Mouse (Mus musculus): ENCODE data around the gene 2610507B11Rik.
"Not testable (repeated sequence)": the region's sequence is repeated elsewhere in the genome, so short reads cannot be mapped to it uniquely, and the experiment has no call there.

2610507B11Rik gene

GRCm38 (mm10) chr11:78261380-78262352 is at the start of gene 2610507B11Rik:
Gene 2610507B11Rik (plus strand): TSS chr11:78261752.
- peak; percentile 90 for DNase-seq (ENCODE audit: low spot score)

- DNase-seq (ENCODE audit: low spot score) = no peak
Observed at GRCm38 (mm10) chr11:78213086-78213817, 48.3 kb upstream of the 2610507B11Rik start.

GRCm38 (mm10) chr11:78215709-78216317 is 45.7 kb upstream of the 2610507B11Rik start:
- no peak for DNase-seq (ENCODE audit: low spot score)

DNA sequence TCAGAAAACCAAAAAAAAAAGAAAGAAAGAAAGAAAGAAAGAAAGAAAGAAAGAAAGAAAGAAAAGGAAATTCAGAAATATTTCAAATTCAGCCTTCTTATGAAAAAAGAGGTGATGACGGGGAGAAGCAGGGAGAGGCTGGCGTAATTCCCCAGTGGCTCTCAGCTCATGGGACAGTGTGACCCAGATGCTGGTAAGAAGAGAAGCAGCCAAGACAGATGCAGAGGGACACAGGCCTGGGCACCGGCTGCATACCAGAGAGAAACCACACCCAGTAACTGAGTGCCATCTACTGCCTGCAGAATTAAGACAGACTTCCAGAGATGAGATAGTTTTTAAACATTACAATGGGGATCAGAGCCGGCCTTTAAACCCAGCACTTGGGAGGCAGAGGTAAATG is 38.0 kb upstream of the 2610507B11Rik start:
- DNase-seq (ENCODE audit: low spot score) = no peak

DNA sequence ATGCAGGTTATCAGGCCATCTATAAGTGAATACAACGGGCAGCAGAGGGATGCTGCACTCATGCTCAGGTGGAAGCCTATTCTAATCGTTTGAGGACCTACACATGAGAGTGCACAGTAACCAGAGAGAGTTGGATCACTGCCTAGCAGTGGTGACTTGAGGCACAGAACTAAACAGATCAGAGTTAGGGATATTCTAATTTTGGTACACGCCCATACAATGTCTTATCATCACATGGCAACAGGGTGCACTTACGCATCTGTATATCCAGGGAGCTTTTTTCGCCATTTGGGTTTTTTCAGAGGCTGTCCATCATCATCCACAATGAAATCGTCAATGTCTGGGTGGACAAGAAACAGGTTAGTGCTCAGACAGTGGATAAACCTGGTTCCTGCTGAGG is 30.0 kb upstream of the 2610507B11Rik start:
- no peak for DNase-seq (ENCODE audit: low spot score)

GRCm38 (mm10) chr11:78240193-78240857 is 21.2 kb upstream of the 2610507B11Rik start:
- no peak for DNase-seq (ENCODE audit: low spot score)

- DNase-seq (ENCODE audit: low spot score) = no peak
Observed at GRCm38 (mm10) chr11:78245261-78245626, 16.3 kb upstream of the 2610507B11Rik start.

GRCm38 (mm10) chr11:78245627-78246317 is 15.8 kb upstream of the 2610507B11Rik start, which contains the start of the genes Sdf2 and Supt6:
Gene Sdf2 (plus strand): TSS chr11:78245746.
Gene Supt6 (minus strand): TSS chr11:78245987.
- peak; percentile 83 for DNase-seq (ENCODE audit: low spot score)

DNA sequence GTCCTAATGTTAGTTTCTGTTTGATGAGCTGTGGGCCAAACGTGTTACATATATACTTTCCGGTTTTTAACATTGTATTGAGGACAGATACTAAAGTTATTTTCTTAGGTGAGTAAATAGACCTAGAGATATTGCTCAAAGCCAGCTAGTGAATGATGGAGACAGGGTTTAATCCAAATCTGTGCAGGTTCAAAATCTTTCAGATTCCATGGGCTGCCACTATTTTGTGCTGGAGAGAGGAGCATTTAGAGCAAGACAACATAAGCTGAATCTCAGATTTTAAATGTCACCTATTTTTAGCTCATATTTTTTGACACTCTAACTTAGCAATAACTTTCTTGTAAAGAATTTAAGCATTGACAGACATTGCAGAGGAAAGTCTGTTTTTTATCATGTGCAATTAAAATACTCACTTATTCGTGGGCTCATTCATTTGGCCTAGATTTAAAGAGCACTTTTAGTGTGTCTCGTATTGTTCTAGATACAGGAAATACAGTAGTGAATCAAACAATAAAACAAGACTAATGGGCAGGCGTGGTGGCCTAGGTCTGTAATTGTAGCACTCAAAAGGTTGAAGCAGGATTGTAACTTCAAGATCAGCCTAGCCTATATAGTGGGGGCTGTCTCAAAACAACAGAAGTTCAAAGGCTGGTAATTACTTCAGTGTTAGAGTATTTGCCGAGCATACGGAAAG is 15.1 kb upstream of the 2610507B11Rik start:
- DNase-seq (ENCODE audit: low spot score) = no peak

DNA sequence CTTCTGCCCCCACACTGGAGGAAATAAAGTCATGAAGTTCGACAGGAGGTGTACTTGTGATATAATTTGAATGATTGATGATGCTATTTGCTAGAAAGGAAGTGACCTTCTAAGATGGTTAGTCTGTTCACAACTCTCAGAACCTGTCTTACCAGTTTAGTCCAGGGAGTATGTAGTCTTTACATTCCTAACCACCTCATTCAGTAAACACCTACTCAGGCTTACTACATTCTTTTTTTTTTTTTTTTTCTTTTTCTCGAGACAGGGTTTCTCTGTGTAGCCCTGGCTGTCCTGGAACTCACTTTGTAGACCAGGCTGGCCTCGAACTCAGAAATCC is 14.6 kb upstream of the 2610507B11Rik start:
- no peak for DNase-seq (ENCODE audit: low spot score)

DNA sequence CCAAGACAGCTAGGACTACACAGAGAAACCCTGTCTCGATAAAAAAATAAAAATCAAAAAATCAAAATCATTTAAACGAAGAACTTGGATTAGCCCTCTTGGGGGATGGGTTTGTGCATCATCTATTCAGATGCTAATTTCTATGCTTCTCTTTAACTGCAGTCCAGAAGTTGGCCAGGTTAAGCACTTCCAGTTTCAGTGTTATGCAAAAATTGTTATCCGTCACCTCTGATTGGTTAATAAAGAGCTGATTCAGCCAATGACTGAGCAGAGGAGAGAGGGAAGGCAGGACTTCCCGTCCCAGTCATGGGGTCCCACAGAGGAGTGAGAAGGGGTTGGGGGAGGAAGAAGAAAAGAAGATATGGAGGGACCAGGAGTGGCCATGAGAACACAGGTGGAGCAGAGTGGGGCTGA is 13.8 kb upstream of the 2610507B11Rik start:
- DNase-seq (ENCODE audit: low spot score) = no peak

DNA sequence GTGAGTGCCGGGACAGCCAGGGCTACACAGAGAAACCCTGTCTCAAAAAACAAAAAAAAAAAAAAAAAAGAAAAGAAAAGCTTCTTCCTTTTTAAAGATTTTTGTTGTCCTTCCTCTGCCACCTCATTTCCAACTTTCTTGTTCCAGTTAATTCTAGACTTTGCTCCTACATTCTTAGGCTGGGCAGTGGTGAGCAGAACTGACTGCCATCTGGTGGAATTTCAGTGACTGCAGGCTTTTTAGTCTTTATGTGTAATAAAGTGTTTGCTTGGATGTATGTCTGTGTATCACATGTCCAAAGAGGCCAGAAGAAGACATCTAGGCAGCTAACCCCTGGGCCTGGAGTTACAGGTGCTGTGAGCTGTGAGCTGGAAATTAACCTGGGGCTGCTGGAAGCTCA is 4.9 kb upstream of the 2610507B11Rik start:
- DNase-seq (ENCODE audit: low spot score) = no peak

DNA sequence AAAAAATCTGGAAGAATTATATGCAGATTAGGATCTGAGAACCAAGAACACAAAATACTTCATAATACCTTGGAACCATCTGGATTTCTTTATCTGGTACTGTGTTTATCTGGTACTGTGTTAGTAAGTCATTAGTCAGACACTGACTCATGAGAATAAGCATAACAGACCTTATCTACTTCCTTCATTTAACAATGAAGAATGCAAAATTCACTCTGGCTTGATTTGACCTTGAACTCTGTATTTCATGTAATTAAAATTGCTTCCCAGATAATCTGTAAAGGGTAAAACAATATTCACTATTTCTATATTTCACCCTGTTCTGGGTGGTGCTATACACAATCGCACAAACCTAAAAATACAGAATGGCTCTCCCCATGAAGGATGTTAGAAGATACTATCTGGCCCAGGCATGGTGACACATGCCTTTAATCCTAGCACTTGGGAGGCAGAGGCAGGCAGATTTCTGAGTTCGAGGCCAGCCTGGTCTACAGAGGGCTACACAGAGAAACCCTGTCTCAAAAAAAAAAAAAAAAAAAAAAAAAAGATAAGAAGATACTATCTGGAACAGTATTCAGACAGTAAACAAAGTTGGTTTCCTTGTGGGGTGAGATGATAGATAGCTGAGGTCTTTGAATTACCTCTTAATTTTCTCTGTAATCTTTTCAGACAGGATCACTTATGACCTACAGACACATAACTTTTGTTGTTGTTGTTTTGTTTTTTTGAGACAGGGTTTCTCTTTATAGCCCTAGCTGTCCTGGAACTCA is 878 bp upstream of the 2610507B11Rik start:
- no peak for DNase-seq (ENCODE audit: low spot score)

DNA sequence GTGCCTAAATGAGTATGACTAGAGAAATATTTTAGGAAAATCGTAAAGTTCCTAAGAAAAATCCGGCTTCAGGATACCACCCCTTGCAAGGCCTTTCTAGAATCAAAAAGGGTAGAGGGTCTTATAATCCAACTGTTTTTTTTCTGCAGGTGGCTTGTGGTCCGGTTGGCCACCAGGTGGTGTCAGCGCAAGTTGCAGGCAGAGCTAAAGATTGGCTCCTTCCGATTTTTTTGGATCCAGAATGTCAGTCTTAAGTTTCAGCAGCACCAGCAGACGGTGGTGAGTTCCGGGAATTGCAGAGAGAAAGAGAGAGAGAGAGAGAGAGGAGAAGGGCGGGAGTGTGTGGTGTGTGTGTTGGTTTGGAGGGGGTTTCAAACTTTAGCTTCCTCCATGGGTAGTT is 998 bp downstream of the 2610507B11Rik start:
- peak; percentile 24 for DNase-seq (ENCODE audit: low spot score)

- DNase-seq (ENCODE audit: low spot score) = no peak
Observed at GRCm38 (mm10) chr11:78265571-78265970, 4.0 kb downstream of the 2610507B11Rik start.

- no peak for DNase-seq (ENCODE audit: low spot score)
Observed at GRCm38 (mm10) chr11:78271986-78272385, 10.4 kb downstream of the 2610507B11Rik start.

DNA sequence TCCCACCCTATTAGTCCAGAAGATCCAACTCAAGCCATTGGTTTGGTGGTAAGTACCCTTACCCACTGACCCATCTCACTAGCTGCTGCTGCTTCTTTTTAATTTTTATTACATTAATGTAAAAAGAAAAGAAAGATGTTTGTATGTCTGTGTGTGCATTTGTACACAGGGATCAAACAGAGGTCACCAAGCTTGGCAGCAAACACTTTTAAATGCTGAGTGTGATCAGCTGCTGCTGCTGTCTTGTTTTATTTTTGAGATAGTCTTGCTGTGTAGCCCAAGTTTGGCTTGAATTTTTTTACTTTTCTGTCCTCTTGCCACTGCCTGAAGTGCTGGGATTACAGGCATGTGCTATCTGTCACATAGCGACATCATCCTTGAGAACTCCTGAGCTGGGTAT is 14.0 kb downstream of the 2610507B11Rik start:
- no peak for DNase-seq (ENCODE audit: low spot score)

DNA sequence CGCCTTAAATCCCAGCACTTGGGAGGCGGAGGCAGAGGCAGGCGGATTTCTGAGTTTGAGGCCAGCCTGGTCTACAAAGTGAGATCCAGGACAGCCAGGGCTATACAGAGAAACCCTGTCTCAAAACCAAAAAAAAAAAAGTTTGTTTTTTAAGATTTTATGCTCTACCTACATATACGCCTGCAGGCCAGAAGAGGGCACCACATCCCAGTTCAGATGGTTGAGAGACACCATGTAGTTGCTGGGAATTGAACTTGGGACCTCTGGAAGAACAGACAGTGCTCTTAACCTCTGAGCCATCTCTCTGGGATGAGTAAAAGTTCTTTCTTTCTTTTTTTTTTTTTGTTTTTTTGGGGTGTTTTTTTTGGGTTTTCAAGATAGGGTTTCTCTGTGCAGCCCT is 14.6 kb downstream of the 2610507B11Rik start:
- not testable (repeated sequence) for DNase-seq (ENCODE audit: low spot score)

DNA sequence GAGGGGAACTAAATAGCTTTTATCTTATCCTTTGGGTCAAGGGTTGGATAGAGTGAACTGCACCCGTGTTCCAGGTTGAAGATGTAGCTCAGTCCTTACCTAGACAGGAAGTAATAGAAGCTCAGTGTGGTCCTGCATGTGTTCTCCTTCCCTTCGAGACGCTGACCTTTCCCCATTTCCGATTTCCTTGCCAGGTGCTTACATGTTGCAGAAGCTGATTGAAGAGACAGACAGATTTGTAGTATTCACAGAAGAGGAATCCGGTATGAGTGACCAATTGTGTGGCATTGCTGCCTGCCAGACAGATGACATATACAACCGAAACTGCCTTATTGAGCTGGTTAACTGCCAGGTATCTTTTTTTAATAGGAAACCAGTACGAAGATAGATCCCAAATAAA is 17.3 kb downstream of the 2610507B11Rik start:
- no peak for DNase-seq (ENCODE audit: low spot score)

- DNase-seq (ENCODE audit: low spot score) = no peak
Observed at GRCm38 (mm10) chr11:78279586-78279985, 18.0 kb downstream of the 2610507B11Rik start.
